Mouse (Mus musculus): ENCODE measurements at regions not wholly inside any gene's neighbourhood (a gene's known extent, or its start where the extent isn't known, plus 50 kb on each side); places are given as distances from the start of the nearest gene placed in this dataset.
A peak's percentile ranks its signal among the peaks of the same experiment; 100 is the strongest.

GRCm38 (mm10) chr12:94015946-94016345, 1676.1 kb upstream of the Flrt2 start:
- TF ChIP-seq CTCF (IDR thresholded peaks at IDR 0.05) = no peak
- H3K4me3 ChIP-seq = no peak overlapping the region
- no peak for DNase-seq (ENCODE audit: extremely low spot score in 1 of 2, low spot score in 2 of 2)
- no peak overlapping the region for H3K27ac ChIP-seq
- intact Hi-C loops (cut with DNase I) = no loop called here

GRCm38 (mm10) chr12:94031364-94031763, 1660.7 kb upstream of the Flrt2 start:
- no peak for TF ChIP-seq CTCF (IDR thresholded peaks at IDR 0.05)
- Histone ChIP-seq H3K27ac (no peak overlapping the region), H3K4me3 (no peak overlapping the region)
- intact Hi-C loops (cut with DNase I) = no loop called here
- no peak for DNase-seq (ENCODE audit: extremely low spot score in 1 of 2, low spot score in 2 of 2)

GRCm38 (mm10) chr12:94047972-94048371, 1644.1 kb upstream of the Flrt2 start:
- no peak for DNase-seq (ENCODE audit: extremely low spot score in 1 of 2, low spot score in 2 of 2)
- Histone ChIP-seq H3K27ac (no peak overlapping the region), H3K4me3 (no peak overlapping the region)
- TF ChIP-seq CTCF (IDR thresholded peaks at IDR 0.05) = no peak
- intact Hi-C loops (cut with DNase I) = no loop called here

GRCm38 (mm10) chr12:94057767-94058166, 1634.3 kb upstream of the Flrt2 start:
- TF ChIP-seq CTCF (IDR thresholded peaks at IDR 0.05) = no peak
- H3K27ac ChIP-seq = no peak overlapping the region
- intact Hi-C loops (cut with DNase I) = no loop called here
- DNase-seq (ENCODE audit: extremely low spot score in 1 of 2, low spot score in 2 of 2) = peak in 1 of 2 experiments; percentile 11
- no peak overlapping the region for H3K4me3 ChIP-seq

GRCm38 (mm10) chr12:94059641-94060040, 1632.4 kb upstream of the Flrt2 start:
- TF ChIP-seq CTCF (IDR thresholded peaks at IDR 0.05) = peak; percentile 34
- intact Hi-C loops (cut with DNase I) = no loop called here
- no peak for DNase-seq (ENCODE audit: extremely low spot score in 1 of 2, low spot score in 2 of 2)
- H3K27ac ChIP-seq = no peak overlapping the region
- no peak overlapping the region for H3K4me3 ChIP-seq

GRCm38 (mm10) chr12:94060336-94060735, 1631.7 kb upstream of the Flrt2 start:
- no peak for TF ChIP-seq CTCF (IDR thresholded peaks at IDR 0.05)
- intact Hi-C loops (cut with DNase I) = no loop called here
- DNase-seq (ENCODE audit: extremely low spot score in 1 of 2, low spot score in 2 of 2) = no peak
- H3K27ac ChIP-seq = no peak overlapping the region
- no peak overlapping the region for H3K4me3 ChIP-seq

GRCm38 (mm10) chr12:94066444-94067152, 1625.4 kb upstream of the Flrt2 start:
- DNase-seq (ENCODE audit: extremely low spot score in 1 of 2, low spot score in 2 of 2) = no peak
- intact Hi-C loops (cut with DNase I) = no loop called here
- TF ChIP-seq CTCF (IDR thresholded peaks at IDR 0.05) = no peak
- Histone ChIP-seq H3K4me3 (no peak overlapping the region), H3K27ac (no peak overlapping the region)

- Histone ChIP-seq H3K27ac (no peak overlapping the region), H3K4me3 (no peak overlapping the region)
- intact Hi-C loops (cut with DNase I) = no loop called here
- DNase-seq (ENCODE audit: extremely low spot score in 1 of 2, low spot score in 2 of 2) = no peak
- no peak for TF ChIP-seq CTCF (IDR thresholded peaks at IDR 0.05)
These were observed 1621.0 kb upstream of the Flrt2 start for GRCm38 (mm10) chr12:94070940-94071505.

GRCm38 (mm10) chr12:94105582-94106162, 1586.4 kb upstream of the Flrt2 start:
- Histone ChIP-seq H3K4me3 (no peak overlapping the region), H3K27ac (no peak overlapping the region)
- intact Hi-C loops (cut with DNase I) = no loop called here
- TF ChIP-seq CTCF (IDR thresholded peaks at IDR 0.05) = no peak
- no peak for DNase-seq (ENCODE audit: extremely low spot score in 1 of 2, low spot score in 2 of 2)

GRCm38 (mm10) chr12:94150143-94150542, 1541.9 kb upstream of the Flrt2 start:
- H3K4me3 ChIP-seq = no peak overlapping the region

GRCm38 (mm10) chr12:94155110-94155858, 1536.7 kb upstream of the Flrt2 start:
- Histone ChIP-seq H3K27ac (no peak overlapping the region), H3K4me3 (no peak overlapping the region)
- intact Hi-C loops (cut with DNase I) = no loop called here
- TF ChIP-seq CTCF (IDR thresholded peaks at IDR 0.05) = no peak
- no peak for DNase-seq (ENCODE audit: extremely low spot score in 1 of 2, low spot score in 2 of 2)

More at GRCm38 (mm10) chr12:94150143-94150542, 1541.9 kb upstream of the Flrt2 start:
- no peak for DNase-seq (ENCODE audit: extremely low spot score in 1 of 2, low spot score in 2 of 2)
- no peak overlapping the region for H3K27ac ChIP-seq
- TF ChIP-seq CTCF (IDR thresholded peaks at IDR 0.05) = no peak
- intact Hi-C loops (cut with DNase I) = no loop called here

- intact Hi-C loops (cut with DNase I) = no loop called here
- no peak for TF ChIP-seq CTCF (IDR thresholded peaks at IDR 0.05)
- H3K4me3 ChIP-seq = no peak overlapping the region
- no peak for DNase-seq (ENCODE audit: extremely low spot score in 1 of 2, low spot score in 2 of 2)
- H3K27ac ChIP-seq = no peak overlapping the region
These were observed 1509.7 kb upstream of the Flrt2 start for GRCm38 (mm10) chr12:94182358-94182757.
